Mouse (Mus musculus) intestine, embryonic 16.5 days (tissue): ENCODE measurements around the gene Ssb. TPM values are rescaled to one million over a fixed set of nuclear protein-coding genes. Genes with fewer than 3 reads are reported as not detected.

Experiments
- ATAC-seq: fragments of 200-750 bp; cut with Nextera tagmentation; 2 replicates; pipeline ENCODE4 v1.8.0; 2017; ENCODE audit warnings: moderate TSS enrichment, moderate library complexity
- H3K27ac ChIP-seq: fragments of 300-500 bp; sonication (generic); 2 replicates; pipeline ENCODE4 v1.5.1; 2014; ENCODE audit warnings: mild to moderate bottlenecking, low read length
- H3K27me3 ChIP-seq: fragments of 300-500 bp; sonication (generic); replicated peaks from 2 replicates; pipeline ENCODE4 v1.6.1; 2014; ENCODE audit warnings: low read length, control low read depth, mixed read lengths; ENCODE audit not compliant: control insufficient read depth, insufficient read depth
- H3K36me3 ChIP-seq: fragments of 300-500 bp; sonication (generic); 2 replicates; pipeline ENCODE4 v1.6.1; 2014; ENCODE audit warnings: low read length, control low read depth; ENCODE audit not compliant: control insufficient read depth, insufficient read depth
- H3K4me1 ChIP-seq: fragments of 300-500 bp; sonication (generic); 2 replicates; pipeline ENCODE4 v1.6.1; 2014; ENCODE audit warnings: low read length, control low read depth, mixed read lengths; ENCODE audit not compliant: control insufficient read depth, insufficient read depth
- H3K4me2 ChIP-seq: fragments of 300-500 bp; sonication (generic); 2 replicates; pipeline ENCODE4 v1.6.1; 2014; ENCODE audit warnings: low read depth, low read length, control low read depth
- H3K4me3 ChIP-seq: fragments of 300-500 bp; sonication (generic); 2 replicates; pipeline ENCODE4 v1.5.1; 2014; ENCODE audit warnings: mild to moderate bottlenecking, low read length
- H3K9ac ChIP-seq: fragments of 300-500 bp; sonication (generic); 2 replicates; pipeline ENCODE4 v1.6.1; 2014; ENCODE audit warnings: low read depth, low read length
- H3K9me3 ChIP-seq: fragments of 300-500 bp; sonication (generic); 2 replicates; pipeline ENCODE4 v1.6.1; 2016; ENCODE audit warnings: low read length, control low read depth; ENCODE audit not compliant: control insufficient read depth
- WGBS: fragments of 180-500 bp; shearing (Covaris S2); extraction: QIAGEN DNeasy Blood & Tissue Kit; methylation state at CpG from one replicate; pipeline ENCODE4 v1.1.7; 2014; 5-methylcytosine and 5-hydroxymethylcytosine counted together
- polyA plus RNA-seq: library from polyadenylated mRNA; unstranded; fragments of >200 nt; fragmentation: Nextera tagmentation; extraction: Ambion mirVana; gene quantifications from 2 replicates; pipeline ENCODE4 v1.2.1, GENCODE M21; 2015

The Ssb gene
- polyA plus RNA-seq, 1 experiment from 2014 or later = 249 TPM

GRCm38 (mm10) chr2:69826380-69826779 is 35.0 kb upstream of the Ssb start:
- H3K9me3 ChIP-seq = no peaks in the 10 kb centered on the region
- 61% methylated on average over 2 of the region's 2 CpGs for WGBS
- no peak overlapping the region for H3K4me3 ChIP-seq
- no peak overlapping the region for H3K27ac ChIP-seq
- no peak for ATAC-seq
- 0 out of 2 replicates have a peak, but pooled peaks cover 4% of the 10 kb centered on the region for H3K4me1 ChIP-seq
- H3K27me3 ChIP-seq = no peaks in the 10 kb centered on the region
- no peaks in the 10 kb centered on the region; the same call in none of the 2 replicates for H3K36me3 ChIP-seq
- H3K4me2 ChIP-seq = no peak overlapping the region
- H3K9ac ChIP-seq = no peak overlapping the region

DNA sequence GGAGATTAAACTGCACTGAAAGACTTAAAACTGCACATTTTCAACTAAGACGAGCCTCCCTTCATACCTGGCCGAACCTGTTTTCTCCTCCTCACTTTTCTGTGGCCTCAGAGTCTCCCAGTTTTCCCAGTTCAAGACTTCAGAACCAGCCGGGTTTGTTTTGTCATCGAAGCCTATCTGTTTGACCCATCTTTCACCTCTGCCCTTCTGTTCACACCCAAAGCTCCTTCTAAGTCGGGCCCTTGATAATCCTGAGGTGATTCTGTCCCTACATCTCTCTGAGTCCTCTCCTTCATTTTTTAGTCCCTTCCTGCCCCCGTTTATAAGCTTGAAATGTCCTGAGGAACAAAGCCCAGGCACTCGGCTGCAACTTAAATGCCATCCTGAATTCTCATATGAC is 33.3 kb upstream of the Ssb start:
- no peak overlapping the region for H3K27ac ChIP-seq
- 0 out of 2 replicates have a peak, but pooled peaks cover 4% of the 10 kb centered on the region for H3K4me1 ChIP-seq
- no peaks in the 10 kb centered on the region for H3K27me3 ChIP-seq
- no peak overlapping the region for H3K4me2 ChIP-seq
- H3K36me3 ChIP-seq = no peaks in the 10 kb centered on the region; the same call in none of the 2 replicates
- no peak overlapping the region for H3K9ac ChIP-seq
- no peak for ATAC-seq
- 30% methylated on average over 7 of the region's 7 CpGs for WGBS
- H3K9me3 ChIP-seq = no peaks in the 10 kb centered on the region
- H3K4me3 ChIP-seq = no peak overlapping the region

DNA sequence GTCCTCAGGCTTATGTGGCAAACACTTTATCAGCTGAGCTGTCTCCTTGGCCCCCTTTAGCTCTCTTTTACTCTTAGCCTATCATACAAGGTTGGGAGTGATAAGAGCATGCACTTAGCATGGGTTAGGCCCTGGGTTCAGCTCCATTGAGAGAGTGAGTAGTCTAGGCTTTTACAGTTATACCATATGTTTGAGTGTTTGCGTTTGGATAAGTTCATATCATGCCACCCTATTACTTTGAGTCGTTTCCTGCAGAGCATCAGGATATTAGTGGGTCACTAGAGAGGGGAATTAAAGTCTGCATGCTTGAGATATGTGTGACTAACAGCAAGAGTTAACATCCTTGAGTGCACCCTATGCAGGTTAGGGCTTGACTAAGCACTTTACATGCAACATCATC is 31.7 kb upstream of the Ssb start:
- Histone ChIP-seq H3K9ac (no peak overlapping the region), H3K4me1 (0 out of 2 replicates have a peak, but pooled peaks cover 4% of the 10 kb centered on the region), H3K9me3 (no peaks in the 10 kb centered on the region), H3K27me3 (no peaks in the 10 kb centered on the region), H3K36me3 (no peaks in the 10 kb centered on the region; the same call in none of the 2 replicates), H3K4me3 (no peak overlapping the region), H3K4me2 (no peak overlapping the region), H3K27ac (no peak overlapping the region)
- ATAC-seq = no peak
- 80% methylated on average over 2 of the region's 2 CpGs for WGBS

GRCm38 (mm10) chr2:69830116-69830515 is 31.2 kb upstream of the Ssb start:
- Histone ChIP-seq H3K27ac (no peak overlapping the region), H3K4me3 (no peak overlapping the region), H3K4me2 (no peak overlapping the region), H3K27me3 (no peaks in the 10 kb centered on the region), H3K4me1 (0 out of 2 replicates have a peak, but pooled peaks cover 4% of the 10 kb centered on the region), H3K9ac (no peak overlapping the region), H3K9me3 (no peaks in the 10 kb centered on the region), H3K36me3 (no peaks in the 10 kb centered on the region; the same call in none of the 2 replicates)
- WGBS = 84% methylated on average over 8 of the region's 8 CpGs
- ATAC-seq = no peak

GRCm38 (mm10) chr2:69837244-69837967 is 24.0 kb upstream of the Ssb start:
- no peak overlapping the region for H3K4me3 ChIP-seq
- no peaks in the 10 kb centered on the region for H3K27me3 ChIP-seq
- H3K4me1 ChIP-seq = no peaks in the 10 kb centered on the region
- WGBS = 78% methylated on average over 6 of the region's 7 CpGs
- no peak overlapping the region for H3K27ac ChIP-seq
- ATAC-seq = no peak
- H3K9ac ChIP-seq = no peak overlapping the region
- no peaks in the 10 kb centered on the region for H3K36me3 ChIP-seq
- no peaks in the 10 kb centered on the region for H3K9me3 ChIP-seq
- H3K4me2 ChIP-seq = no peak overlapping the region

DNA sequence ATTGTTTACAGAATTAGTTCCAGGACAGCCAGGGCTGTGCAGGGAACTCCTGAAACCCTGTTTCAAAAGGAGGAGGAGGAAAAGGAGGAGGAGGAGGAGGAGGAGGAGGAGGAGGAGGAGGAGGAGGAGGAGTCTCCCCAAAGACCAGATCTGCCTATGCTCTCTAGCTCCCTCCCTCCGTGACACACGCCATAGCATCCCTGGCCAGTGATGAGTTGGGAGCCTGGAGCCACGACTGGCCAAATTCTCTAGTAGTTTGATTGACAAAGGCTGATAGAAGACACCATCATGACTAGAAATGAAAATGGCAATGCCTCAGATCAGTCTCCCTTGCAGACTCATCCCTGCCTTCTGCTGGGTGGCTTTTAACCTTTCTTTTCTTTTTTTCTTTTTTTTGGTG is 23.4 kb upstream of the Ssb start:
- 38% methylated on average over 3 of the region's 3 CpGs for WGBS
- no peak overlapping the region for H3K9ac ChIP-seq
- H3K36me3 ChIP-seq = no peaks in the 10 kb centered on the region
- H3K4me2 ChIP-seq = no peak overlapping the region
- H3K27me3 ChIP-seq = no peaks in the 10 kb centered on the region
- H3K9me3 ChIP-seq = no peaks in the 10 kb centered on the region
- no peak for ATAC-seq
- H3K27ac ChIP-seq = no peak overlapping the region
- no peaks in the 10 kb centered on the region for H3K4me1 ChIP-seq
- H3K4me3 ChIP-seq = no peak overlapping the region

- H3K27me3 ChIP-seq = no peaks in the 10 kb centered on the region
- H3K9me3 ChIP-seq = no peaks in the 10 kb centered on the region
- no peak for ATAC-seq
- H3K4me1 ChIP-seq = no peaks in the 10 kb centered on the region
- no peak overlapping the region for H3K27ac ChIP-seq
- no peak overlapping the region for H3K4me2 ChIP-seq
- no peak overlapping the region for H3K4me3 ChIP-seq
- H3K9ac ChIP-seq = no peak overlapping the region
- H3K36me3 ChIP-seq = no peaks in the 10 kb centered on the region
These were observed 22.7 kb upstream of the Ssb start for GRCm38 (mm10) chr2:69838707-69839106.

- ATAC-seq = no peak
- no peak overlapping the region for H3K4me3 ChIP-seq
- H3K27ac ChIP-seq = no peak overlapping the region
- H3K9ac ChIP-seq = no peak overlapping the region
- 37% methylated on average over 6 of the region's 6 CpGs for WGBS
- H3K4me1 ChIP-seq = no peaks in the 10 kb centered on the region
- no peak overlapping the region for H3K4me2 ChIP-seq
- H3K36me3 ChIP-seq = no peaks in the 10 kb centered on the region
- H3K27me3 ChIP-seq = no peaks in the 10 kb centered on the region
- H3K9me3 ChIP-seq = no peaks in the 10 kb centered on the region
These were observed 21.1 kb upstream of the Ssb start for GRCm38 (mm10) chr2:69840261-69840660.

DNA sequence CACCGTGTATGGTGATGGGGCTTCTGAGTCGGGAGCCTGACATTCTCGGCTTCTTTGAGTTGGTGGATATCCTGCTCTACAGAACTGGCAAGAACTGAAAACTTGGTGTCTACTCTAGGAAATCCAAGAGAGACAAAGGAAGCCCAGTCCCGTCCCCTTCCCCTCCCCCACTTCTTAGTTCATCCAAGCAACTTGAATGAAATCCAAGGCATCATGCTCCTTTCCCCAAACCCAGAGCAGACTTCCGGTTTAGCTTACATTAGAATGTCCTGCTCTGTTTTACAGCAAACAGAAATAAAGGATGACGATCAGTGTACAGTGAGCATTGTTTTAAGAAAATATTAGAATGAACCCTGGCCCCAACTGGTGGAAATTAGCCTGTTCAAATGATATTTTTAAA is 12.1 kb upstream of the Ssb start:
- Histone ChIP-seq H3K27me3 (no peaks in the 10 kb centered on the region), H3K9ac (no peak overlapping the region), H3K4me3 (no peak overlapping the region), H3K27ac (no peak overlapping the region), H3K9me3 (no peaks in the 10 kb centered on the region), H3K4me1 (no peaks in the 10 kb centered on the region), H3K4me2 (no peak overlapping the region), H3K36me3 (no peaks in the 10 kb centered on the region)
- no peak for ATAC-seq
- 61% methylated on average over 6 of the region's 6 CpGs for WGBS
